Mouse (Mus musculus): ENCODE measurements around the gene Ercc6l2.

DNA sequence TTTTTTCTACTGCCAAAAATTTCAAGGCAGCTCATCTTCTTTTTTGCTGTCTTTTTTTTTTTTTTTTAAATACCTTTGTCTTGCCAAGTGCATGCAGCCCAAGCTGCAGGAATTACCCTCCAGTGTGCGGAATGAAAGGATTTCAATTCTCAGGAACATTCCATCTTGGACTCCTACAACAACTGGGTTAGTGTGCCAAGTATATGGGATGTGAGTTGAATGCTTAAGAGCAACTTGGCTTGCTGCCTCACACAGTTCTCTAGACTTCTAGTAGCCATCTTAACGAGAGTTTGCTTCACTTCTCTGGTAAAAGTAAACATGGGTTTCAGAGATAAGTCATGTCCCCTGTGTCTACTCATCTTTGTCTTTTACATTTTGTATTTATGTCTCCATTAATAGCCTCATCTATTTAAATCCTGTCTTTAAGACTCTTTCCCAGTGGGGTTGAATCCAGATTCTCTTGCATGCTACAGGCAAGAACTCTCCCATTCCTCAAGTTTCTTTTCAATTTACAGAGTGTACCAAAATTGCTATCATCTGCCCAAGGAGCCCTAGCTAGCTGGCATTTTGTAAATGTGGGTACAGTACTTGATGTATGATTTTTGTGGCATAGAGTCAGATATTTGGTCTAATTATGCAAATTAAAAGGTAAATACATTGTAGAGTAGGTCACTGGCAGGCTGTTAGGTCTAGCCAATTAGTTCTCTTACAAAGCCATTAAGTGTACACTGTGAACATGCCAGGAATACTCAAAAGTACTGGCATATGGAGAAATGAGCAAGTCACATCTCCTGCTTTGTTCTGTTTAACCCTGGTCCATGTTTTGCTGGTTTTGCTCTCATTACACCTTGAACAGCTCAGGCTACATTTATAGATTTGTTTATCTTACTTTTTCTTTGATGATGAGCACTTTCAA, 35.4 kb upstream of the Ercc6l2 start:
- TF ChIP-seq CTCF (IDR thresholded peaks at IDR 0.05; ENCODE audit: extremely low read depth, insufficient read depth, insufficient read length, insufficient replicate concordance) = no peak
- no peak for TF ChIP-seq POLR2A (IDR thresholded peaks at IDR 0.05; ENCODE audit: low read depth, low read length)

All from spleen, adult 2 months (tissue).